Mouse (Mus musculus) small intestine, adult 2 months (tissue): ENCODE data around the gene Psmc4. TPM values are rescaled to one million over a fixed set of nuclear protein-coding genes. Genes with fewer than 3 reads are reported as not detected.

Source experiments
- H3K27ac ChIP-seq: fragments of 200-500 bp; 2 replicates; pipeline ENCODE4 v1.5.1; 2012; ENCODE audit warnings: low read depth, low read length, control low read depth, inconsistent platforms; ENCODE audit not compliant: insufficient read depth
- H3K27me3 ChIP-seq: fragments of 200-500 bp; 2 replicates; pipeline ENCODE4 v1.6.1; 2012; ENCODE audit warnings: mild to moderate bottlenecking, moderate library complexity, low read length, inconsistent platforms; ENCODE audit not compliant: control insufficient read depth, insufficient read depth
- H3K36me3 ChIP-seq: fragments of 200-500 bp; 2 replicates; pipeline ENCODE4 v1.6.1; 2012; ENCODE audit warnings: mild to moderate bottlenecking, low read length, control low read depth, inconsistent platforms; ENCODE audit not compliant: control insufficient read depth, insufficient read depth
- H3K4me1 ChIP-seq: fragments of 200-500 bp; 2 replicates; pipeline ENCODE4 v1.6.1; 2012; ENCODE audit warnings: low read length, inconsistent platforms, mixed read lengths; ENCODE audit not compliant: control insufficient read depth, insufficient read depth, insufficient read length
- H3K4me3 ChIP-seq: fragments of 200-500 bp; 2 replicates; pipeline ENCODE4 v1.5.1; 2012; ENCODE audit warnings: low read depth, mild to moderate bottlenecking, control low read depth, inconsistent platforms, low read length, moderate library complexity
- CTCF ChIP-seq: fragments of 200-500 bp; IDR thresholded peaks from 2 replicates; pipeline ENCODE4 v1.5.1; 2012; ENCODE audit warnings: low read depth, mild to moderate bottlenecking, control low read depth, inconsistent platforms, low read length, moderate library complexity, mixed read lengths; ENCODE audit not compliant: insufficient replicate concordance, insufficient read length; ENCODE audit errors: extremely low read depth
- POLR2A ChIP-seq: fragments of 200-500 bp; IDR thresholded peaks from 2 replicates; pipeline ENCODE4 v1.6.1; 2012; ENCODE audit warnings: low read depth, mild to moderate bottlenecking, control low read depth, inconsistent platforms, low read length, moderate library complexity
- WGBS: fragments of 180-500 bp; shearing (Covaris S2); methylation state at CpG from one replicate; pipeline ENCODE4 v1.1.7; 2018; 5-methylcytosine and 5-hydroxymethylcytosine counted together
- polyA plus RNA-seq: library from polyadenylated mRNA; depleted of rRNA; stranded (reverse); fragments of >200 nt; gene quantifications from 2 replicates; pipeline ENCODE4 v1.2.3, GENCODE M21; 2012

The Psmc4 gene
- polyA plus RNA-seq, 1 experiment = 74.1 TPM

- TF ChIP-seq CTCF = no peak
- no peak for TF ChIP-seq POLR2A
- Histone ChIP-seq H3K27me3 (no peaks in the 10 kb centered on the region), H3K4me1 (peaks cover 15% of the 10 kb centered on the region), H3K36me3 (no peaks in the 10 kb centered on the region), H3K27ac (no peak overlapping the region), H3K4me3 (no peak overlapping the region)
- 73% methylated on average over 3 of the region's 3 CpGs for WGBS
These were observed 18.8 kb upstream of the Psmc4 start for GRCm38 (mm10) chr7:28068661-28069060.

- peaks cover 6% of the 10 kb centered on the region; the same call in 1 of the 2 replicates for H3K4me1 ChIP-seq
- H3K27me3 ChIP-seq = no peaks in the 10 kb centered on the region
- no peak overlapping the region for H3K4me3 ChIP-seq
- H3K36me3 ChIP-seq = no peaks in the 10 kb centered on the region
- H3K27ac ChIP-seq = no peak overlapping the region
- 91% methylated on average over 1 of the region's 1 CpGs for WGBS
- TF ChIP-seq POLR2A (no peak), CTCF (no peak)
These were observed 10.1 kb upstream of the Psmc4 start for GRCm38 (mm10) chr7:28059972-28060371.

- no peak overlapping the region for H3K27ac ChIP-seq
- 70% methylated on average over 6 of the region's 6 CpGs for WGBS
- no peak for TF ChIP-seq POLR2A
- TF ChIP-seq CTCF = no peak
These were observed 3.4 kb upstream of the Psmc4 start for GRCm38 (mm10) chr7:28053046-28053930.

GRCm38 (mm10) chr7:28050584-28050983, 683 bp upstream of the Psmc4 start:
- no peak overlapping the region for H3K4me3 ChIP-seq
- 57% methylated on average over 17 of the region's 17 CpGs for WGBS
- H3K4me1 ChIP-seq = no peaks in the 10 kb centered on the region; the same call in 1 of the 2 replicates
- H3K27me3 ChIP-seq = no peaks in the 10 kb centered on the region
- TF ChIP-seq POLR2A (no peak), CTCF (no peak)
- peaks cover 27% of the 10 kb centered on the region for H3K36me3 ChIP-seq
- no peak overlapping the region for H3K27ac ChIP-seq

More at GRCm38 (mm10) chr7:28053046-28053930, 3.4 kb upstream of the Psmc4 start:
- H3K36me3 ChIP-seq = peaks cover 6% of the 10 kb centered on the region; the same call in 1 of the 2 replicates
- no peaks in the 10 kb centered on the region; the same call in 1 of the 2 replicates for H3K4me1 ChIP-seq
- no peaks in the 10 kb centered on the region for H3K27me3 ChIP-seq
- H3K4me3 ChIP-seq = no peak overlapping the region

- TF ChIP-seq POLR2A = no peak
- no peak for TF ChIP-seq CTCF
- no peaks in the 10 kb centered on the region for H3K27me3 ChIP-seq
- H3K27ac ChIP-seq = no peak overlapping the region
- H3K4me3 ChIP-seq = no peak overlapping the region
- peaks cover 69% of the 10 kb centered on the region for H3K36me3 ChIP-seq
- no peaks in the 10 kb centered on the region; the same call in 1 of the 2 replicates for H3K4me1 ChIP-seq
- WGBS = 92% methylated on average over 4 of the region's 4 CpGs
These were observed 5.4 kb downstream of the Psmc4 start for GRCm38 (mm10) chr7:28044524-28044923.

- 20% methylated on average over 7 of the region's 7 CpGs for WGBS
- Histone ChIP-seq H3K36me3 (0 out of 2 replicates have a peak, but pooled peaks cover 1% of the 10 kb centered on the region), H3K4me1 (no peaks in the 10 kb centered on the region), H3K4me3 (peak overlapping the region; percentile 80), H3K27ac (no peak overlapping the region), H3K27me3 (no peaks in the 10 kb centered on the region)
- no peak for TF ChIP-seq CTCF
- no peak for TF ChIP-seq POLR2A
These were observed 35.5 kb downstream of the Psmc4 start for GRCm38 (mm10) chr7:28014445-28014810.
